Mouse (Mus musculus): Measurements from ENCODE around the gene Fuca1. TPM values are rescaled to one million over a fixed set of nuclear protein-coding genes. Genes with fewer than 3 reads are reported as not detected.
A peak's percentile ranks its signal among the peaks of the same experiment; 100 is the strongest.

Fuca1 gene
- total and polyA plus RNA-seq, 2 experiments from 2014 or later = 33.2 to 67.7 TPM

GRCm38 (mm10) chr4:135912164-135912563 is 8.4 kb upstream of the Fuca1 start:
- WGBS = 38% methylated on average over 3 of the region's 3 CpGs
- DNase-seq = no peak
- Histone ChIP-seq H3K9me3 (ENCODE audit: low read length) (no peaks in the 10 kb centered on the region), H3K36me3 (ENCODE audit: insufficient read depth) (no peaks in the 10 kb centered on the region), H3K4me3 (ENCODE audit: low read depth, low read length) (no peak overlapping the region), H3K9ac (no peak overlapping the region), H3K27ac (ENCODE audit: low read depth, low read length) (no peak overlapping the region), H3K4me1 (ENCODE audit: insufficient read depth) (no peaks in the 10 kb centered on the region), H3K27me3 (ENCODE audit: insufficient read depth, low read length) (no peaks in the 10 kb centered on the region), H3K4me2 (ENCODE audit: low read depth) (no peak overlapping the region)
- no peak for TF ChIP-seq CTCF (IDR thresholded peaks at IDR 0.05; ENCODE audit: low read depth)
- no peak for ATAC-seq

- TF ChIP-seq CTCF (IDR thresholded peaks at IDR 0.05; ENCODE audit: low read depth) = no peak
- Histone ChIP-seq H3K36me3 (ENCODE audit: insufficient read depth) (no peaks in the 10 kb centered on the region), H3K27me3 (ENCODE audit: insufficient read depth, low read length) (no peaks in the 10 kb centered on the region), H3K4me2 (ENCODE audit: low read depth) (no peak overlapping the region), H3K4me1 (ENCODE audit: insufficient read depth) (no peaks in the 10 kb centered on the region), H3K4me3 (ENCODE audit: low read depth, low read length) (no peak overlapping the region), H3K27ac (ENCODE audit: low read depth, low read length) (no peak overlapping the region), H3K9me3 (ENCODE audit: low read length) (no peaks in the 10 kb centered on the region), H3K9ac (no peak overlapping the region)
- ATAC-seq = no peak
- no peak for DNase-seq
- 26% methylated on average over 3 of the region's 3 CpGs for WGBS
Observed at GRCm38 (mm10) chr4:135912835-135913234, 7.7 kb upstream of the Fuca1 start.

DNA sequence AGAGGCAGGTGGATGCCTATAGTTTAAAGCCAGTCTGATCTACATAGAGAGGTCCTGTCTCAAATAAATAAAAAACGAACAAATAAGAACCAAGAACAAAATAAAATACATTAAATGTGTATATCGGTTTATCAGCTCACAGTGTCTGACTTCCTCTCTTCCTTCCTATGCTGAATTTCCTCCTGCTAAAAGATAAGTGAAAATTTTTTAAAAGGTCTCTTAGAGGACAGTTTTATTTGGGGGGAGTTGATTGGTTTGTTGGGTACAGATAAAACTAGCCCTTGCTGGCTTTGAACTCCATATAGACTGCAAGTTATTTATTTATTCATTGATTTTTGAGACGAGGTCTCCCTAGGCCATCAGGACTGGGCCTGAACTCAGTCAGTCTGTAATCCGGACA is 7.1 kb upstream of the Fuca1 start:
- 77% methylated on average over 4 of the region's 4 CpGs for WGBS

GRCm38 (mm10) chr4:135918635-135919279 is 1.8 kb upstream of the Fuca1 start:
- WGBS = 89% methylated on average over 13 of the region's 13 CpGs
- Histone ChIP-seq H3K36me3 (ENCODE audit: insufficient read depth) (no peaks in the 10 kb centered on the region), H3K27ac (ENCODE audit: low read depth, low read length) (no peak overlapping the region), H3K4me3 (ENCODE audit: low read depth, low read length) (no peak overlapping the region), H3K27me3 (ENCODE audit: insufficient read depth, low read length) (no peaks in the 10 kb centered on the region), H3K4me1 (ENCODE audit: insufficient read depth) (peaks cover 7% of the 10 kb centered on the region; the same call in 1 of the 2 replicates), H3K4me2 (ENCODE audit: low read depth) (no peak overlapping the region), H3K9me3 (ENCODE audit: low read length) (no peaks in the 10 kb centered on the region), H3K9ac (no peak overlapping the region)
- no peak for TF ChIP-seq CTCF (IDR thresholded peaks at IDR 0.05; ENCODE audit: low read depth)
- no peak for DNase-seq
- ATAC-seq = no peak

More for the DNA sequence above, 7.1 kb upstream of the Fuca1 start:
- Histone ChIP-seq H3K27me3 (ENCODE audit: insufficient read depth, low read length) (no peaks in the 10 kb centered on the region), H3K9me3 (ENCODE audit: low read length) (no peaks in the 10 kb centered on the region), H3K4me2 (ENCODE audit: low read depth) (no peak overlapping the region), H3K4me1 (ENCODE audit: insufficient read depth) (no peaks in the 10 kb centered on the region), H3K4me3 (ENCODE audit: low read depth, low read length) (no peak overlapping the region), H3K36me3 (ENCODE audit: insufficient read depth) (no peaks in the 10 kb centered on the region), H3K27ac (ENCODE audit: low read depth, low read length) (no peak overlapping the region), H3K9ac (no peak overlapping the region)
- TF ChIP-seq CTCF (IDR thresholded peaks at IDR 0.05; ENCODE audit: low read depth) = no peak
- ATAC-seq (no peak), DNase-seq (no peak)

DNA sequence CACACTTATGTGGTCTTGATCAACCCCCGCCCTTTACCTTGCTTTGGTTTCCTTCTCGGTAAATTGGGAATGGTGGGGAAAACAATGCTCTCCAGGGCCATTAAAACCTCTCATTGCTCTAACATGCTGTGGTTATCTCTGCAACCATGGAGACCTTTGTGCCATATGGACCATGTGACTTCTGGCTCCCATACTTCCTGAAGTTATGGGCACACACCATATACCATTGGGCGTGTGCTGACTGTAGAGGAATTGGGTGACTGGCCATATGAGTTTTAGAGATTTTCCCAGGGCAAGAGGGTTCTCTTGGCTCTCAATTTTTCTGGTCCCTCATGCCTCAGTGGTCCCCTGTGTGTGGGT is 1.3 kb upstream of the Fuca1 start:
- Histone ChIP-seq H3K9me3 (ENCODE audit: low read length) (no peaks in the 10 kb centered on the region), H3K4me3 (ENCODE audit: low read depth, low read length) (no peak overlapping the region), H3K27ac (ENCODE audit: low read depth, low read length) (no peak overlapping the region), H3K4me1 (ENCODE audit: insufficient read depth) (peaks cover 7% of the 10 kb centered on the region; the same call in 1 of the 2 replicates), H3K4me2 (ENCODE audit: low read depth) (no peak overlapping the region), H3K9ac (no peak overlapping the region), H3K36me3 (ENCODE audit: insufficient read depth) (no peaks in the 10 kb centered on the region), H3K27me3 (ENCODE audit: insufficient read depth, low read length) (no peaks in the 10 kb centered on the region)
- ATAC-seq (no peak), DNase-seq (no peak)
- TF ChIP-seq CTCF (IDR thresholded peaks at IDR 0.05; ENCODE audit: low read depth) = no peak
- 89% methylated on average over 3 of the region's 3 CpGs for WGBS

GRCm38 (mm10) chr4:135921257-135922120 is 954 bp downstream of the Fuca1 start:
- Histone ChIP-seq H3K4me3 (ENCODE audit: low read depth, low read length) (peak overlapping the region; percentile 71), H3K4me2 (ENCODE audit: low read depth) (peak overlapping the region; percentile 91), H3K9me3 (ENCODE audit: low read length) (no peaks in the 10 kb centered on the region), H3K4me1 (ENCODE audit: insufficient read depth) (peaks cover 7% of the 10 kb centered on the region; the same call in 1 of the 2 replicates), H3K27ac (ENCODE audit: low read depth, low read length) (no peak overlapping the region), H3K27me3 (ENCODE audit: insufficient read depth, low read length) (no peaks in the 10 kb centered on the region), H3K36me3 (ENCODE audit: insufficient read depth) (no peaks in the 10 kb centered on the region; the same call in 1 of the 2 replicates), H3K9ac (peak overlapping the region; percentile 61)
- peak; percentile 21 for DNase-seq
- WGBS = 8% methylated on average over 26 of the region's 26 CpGs
- ATAC-seq = no peak
- no peak for TF ChIP-seq CTCF (IDR thresholded peaks at IDR 0.05; ENCODE audit: low read depth)

- no peak overlapping the region for H3K9ac ChIP-seq
- H3K4me2 ChIP-seq (ENCODE audit: low read depth) = peak overlapping the region; percentile 91; the same call in 1 of the 2 replicates
- H3K27ac ChIP-seq (ENCODE audit: low read depth, low read length) = no peak overlapping the region
- no peak overlapping the region for H3K4me3 ChIP-seq (ENCODE audit: low read depth, low read length)
- H3K4me1 ChIP-seq (ENCODE audit: insufficient read depth) = peaks cover 7% of the 10 kb centered on the region; the same call in 1 of the 2 replicates
- 92% methylated on average over 1 of the region's 1 CpGs for WGBS
- DNase-seq (no peak), ATAC-seq (no peak)
- no peaks in the 10 kb centered on the region for H3K9me3 ChIP-seq (ENCODE audit: low read length)
- H3K36me3 ChIP-seq (ENCODE audit: insufficient read depth) = no peaks in the 10 kb centered on the region; the same call in 1 of the 2 replicates
- no peak for TF ChIP-seq CTCF (IDR thresholded peaks at IDR 0.05; ENCODE audit: low read depth)
- H3K27me3 ChIP-seq (ENCODE audit: insufficient read depth, low read length) = no peaks in the 10 kb centered on the region
Observed at GRCm38 (mm10) chr4:135922190-135922589, 1.7 kb downstream of the Fuca1 start.
